Mouse (Mus musculus): ENCODE data around the gene Pf4.
"Not testable (repeated sequence)": the region's sequence is repeated elsewhere in the genome, so short reads cannot be mapped to it uniquely, and the experiment has no call there.

DNA sequence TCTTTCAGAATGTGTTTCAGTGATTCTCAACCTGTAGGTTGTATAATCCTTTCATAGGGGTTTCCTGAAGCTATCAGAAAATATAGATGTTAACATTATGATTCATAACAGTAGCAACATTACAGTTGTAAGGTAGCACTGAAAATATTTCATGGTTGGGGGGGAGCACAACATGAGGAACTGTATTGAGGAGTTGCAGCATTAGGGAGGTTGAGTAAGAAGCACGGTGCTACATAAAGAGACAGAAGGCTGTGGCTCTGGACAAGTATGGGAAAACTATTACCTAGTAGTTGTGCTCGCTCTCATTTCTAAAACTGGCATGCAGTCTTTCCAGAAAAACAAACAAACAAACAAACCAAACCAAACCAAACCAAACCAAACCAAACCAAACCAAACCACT is 23.2 kb downstream of the Pf4 start:
- TF ChIP-seq CTCF, EP300 (IDR thresholded peaks at IDR 0.05): not testable (repeated sequence)

Measured in lung, postnatal 0 days (tissue).